Mouse (Mus musculus) left cerebral cortex, adult 8-10 months (tissue): ENCODE data around the gene Mxra8. TPM values are rescaled to one million over a fixed set of nuclear protein-coding genes. Genes with fewer than 3 reads are reported as not detected.

Source experiments
- DNase-seq, 2 experiments: peaks; one replicate each; pipeline ENCODE4 v3.0.0; 2022; ENCODE audit warnings: low spot score in 2 of 2
- total RNA-seq, 4 experiments: library from RNA; stranded (reverse); gene quantifications; 2 replicates each; pipeline ENCODE4 v1.2.4; 2022

Mxra8 gene
- total RNA-seq, 4 experiments from 2014 or later: 8.9 to 10.3 (median 9.3) TPM

- DNase-seq: no peak
Measured at GRCm38 (mm10) chr4:155837404-155838010, 2.0 kb upstream of the Mxra8 start.

GRCm38 (mm10) chr4:155838187-155839153 lies 1.0 kb upstream of the Mxra8 start:
- DNase-seq: no peak

- DNase-seq: no peak
Measured at GRCm38 (mm10) chr4:155840076-155841002, 859 bp downstream of the Mxra8 start.

GRCm38 (mm10) chr4:155841003-155841454 lies 1.5 kb downstream of the Mxra8 start:
- no peak for DNase-seq

- DNase-seq: no peak
Measured at GRCm38 (mm10) chr4:155841651-155842270, 2.3 kb downstream of the Mxra8 start.

GRCm38 (mm10) chr4:155843231-155843630 lies 3.8 kb downstream of the Mxra8 start:
- DNase-seq: no peak

- DNase-seq: peak; percentile 82 to 88
Measured at GRCm38 (mm10) chr4:155846871-155847578, 7.5 kb downstream of the Mxra8 start, which contains the start of gene Dvl1. Dvl1 (plus strand) TSS chr4:155847402.

- no peak for DNase-seq
Measured at GRCm38 (mm10) chr4:155847591-155848352, 8.3 kb downstream of the Mxra8 start.

- DNase-seq: no peak
Measured at GRCm38 (mm10) chr4:155848434-155849095, 9.1 kb downstream of the Mxra8 start.

GRCm38 (mm10) chr4:155849391-155849790 lies 9.9 kb downstream of the Mxra8 start:
- no peak for DNase-seq

- no peak for DNase-seq
Measured at GRCm38 (mm10) chr4:155849792-155850451, 10.4 kb downstream of the Mxra8 start.

- DNase-seq: no peak
Measured at GRCm38 (mm10) chr4:155851368-155851767, 11.9 kb downstream of the Mxra8 start.

- DNase-seq: no peak
Measured at GRCm38 (mm10) chr4:155851951-155852411, 12.5 kb downstream of the Mxra8 start.

- DNase-seq: no peak
Measured at GRCm38 (mm10) chr4:155853421-155853820, 13.9 kb downstream of the Mxra8 start.

GRCm38 (mm10) chr4:155854991-155855390 lies 15.5 kb downstream of the Mxra8 start:
- no peak for DNase-seq

GRCm38 (mm10) chr4:155856071-155856470 lies 16.6 kb downstream of the Mxra8 start:
- DNase-seq: no peak

GRCm38 (mm10) chr4:155856881-155857280 lies 17.4 kb downstream of the Mxra8 start:
- DNase-seq: no peak

GRCm38 (mm10) chr4:155859318-155859717 lies 19.8 kb downstream of the Mxra8 start:
- DNase-seq: no peak
